Mouse (Mus musculus) hindbrain, embryonic 10.5 days (tissue): ENCODE data around the gene Acsm2. TPM values are rescaled to one million over a fixed set of nuclear protein-coding genes. Genes with fewer than 3 reads are reported as not detected.

Source experiments
- DNase-seq: peaks from one replicate; pipeline ENCODE4 v3.0.0-alpha.2; 2017; ENCODE audit warnings: low spot score
- H3K27ac ChIP-seq: fragments of 300-500 bp; sonication (generic); 2 replicates; pipeline ENCODE4 v1.5.1; 2016; ENCODE audit warnings: mild to moderate bottlenecking, moderate library complexity
- H3K27me3 ChIP-seq: fragments of 300-500 bp; sonication (generic); 2 replicates; pipeline ENCODE4 v1.6.1; 2016; ENCODE audit warnings: mild to moderate bottlenecking; ENCODE audit not compliant: poor library complexity, insufficient read depth, severe bottlenecking
- H3K36me3 ChIP-seq: fragments of 300-500 bp; sonication (generic); 2 replicates; pipeline ENCODE4 v1.6.1; 2016; ENCODE audit warnings: mild to moderate bottlenecking, moderate library complexity
- H3K4me1 ChIP-seq: fragments of 300-500 bp; sonication (generic); replicated peaks from 2 replicates; pipeline ENCODE4 v1.6.1; 2016; ENCODE audit warnings: mild to moderate bottlenecking
- H3K4me3 ChIP-seq: fragments of 300-500 bp; sonication (generic); 2 replicates; pipeline ENCODE4 v1.5.1; 2016; ENCODE audit warnings: mild to moderate bottlenecking, moderate library complexity
- H3K9me3 ChIP-seq: fragments of 300-500 bp; sonication (generic); 2 replicates; pipeline ENCODE4 v1.6.1; 2016; ENCODE audit warnings: mild to moderate bottlenecking, moderate library complexity
- WGBS: fragments of 180-500 bp; shearing (Covaris S2); methylation state at CpG from one replicate; pipeline ENCODE4 v1.1.7; 2016; 5-methylcytosine and 5-hydroxymethylcytosine counted together
- polyA plus RNA-seq: library from polyadenylated mRNA; unstranded; fragments of >200 nt; fragmentation: Nextera tagmentation; extraction: Ambion mirVana; gene quantifications from 2 replicates; pipeline ENCODE4 v1.2.1, GENCODE M21; 2016

The Acsm2 gene
- polyA plus RNA-seq, 1 experiment from 2014 or later: not detected

- H3K4me3 ChIP-seq: no peak overlapping the region
- H3K4me1 ChIP-seq: no peaks in the 10 kb centered on the region
- no peaks in the 10 kb centered on the region for H3K9me3 ChIP-seq
- no peak overlapping the region for H3K27ac ChIP-seq
- no peaks in the 10 kb centered on the region for H3K27me3 ChIP-seq
- WGBS: 83% methylated on average over 5 of the region's 5 CpGs
- no peaks in the 10 kb centered on the region for H3K36me3 ChIP-seq
- no peak for DNase-seq
Observed at GRCm38 (mm10) chr7:119642307-119642706, 88.2 kb downstream of the Acsm2 start.

Other genes starting within 250 kb of the Acsm2 start
- not detected in 2 replicates for gene Gp2, start 95.1 kb upstream of the Acsm2 start, polyA plus RNA-seq
- 0.14 TPM in 1 of 2 replicates, not detected in the other for gene Umod, start 75.1 kb upstream of the Acsm2 start, polyA plus RNA-seq
- not detected in 2 replicates for gene Acsm5, start 34.9 kb upstream of the Acsm2 start, polyA plus RNA-seq
- not detected in 2 replicates for gene Pdilt, start 30.9 kb upstream of the Acsm2 start, polyA plus RNA-seq
- not detected in 2 replicates for gene Acsm1, start 52.7 kb downstream of the Acsm2 start, polyA plus RNA-seq
- not detected in 2 replicates for gene Acsm4, start 135.7 kb downstream of the Acsm2 start, polyA plus RNA-seq
- 83.8 and 102 TPM in 2 replicates for gene Thumpd1, start 166.5 kb downstream of the Acsm2 start, polyA plus RNA-seq
- gene Acsm3, start 206.6 kb downstream of the Acsm2 start, polyA plus RNA-seq: 0.11 and 0.20 TPM in 2 replicates
- 27.3 and 28.3 TPM in 2 replicates for gene Rexo5, start 239.7 kb downstream of the Acsm2 start, polyA plus RNA-seq
- 27.0 and 31.4 TPM in 2 replicates for gene Eri2, start 239.7 kb downstream of the Acsm2 start, polyA plus RNA-seq